Mouse (Mus musculus): ENCODE measurements around the gene Ndufb10. TPM values are rescaled to one million over a fixed set of nuclear protein-coding genes. Genes with fewer than 3 reads are reported as not detected.
A peak's percentile ranks its signal among the peaks of the same experiment; 100 is the strongest.

Gene Ndufb10
- total RNA-seq, 2 experiments from 2014 or later = 367 to 608 TPM

DNA sequence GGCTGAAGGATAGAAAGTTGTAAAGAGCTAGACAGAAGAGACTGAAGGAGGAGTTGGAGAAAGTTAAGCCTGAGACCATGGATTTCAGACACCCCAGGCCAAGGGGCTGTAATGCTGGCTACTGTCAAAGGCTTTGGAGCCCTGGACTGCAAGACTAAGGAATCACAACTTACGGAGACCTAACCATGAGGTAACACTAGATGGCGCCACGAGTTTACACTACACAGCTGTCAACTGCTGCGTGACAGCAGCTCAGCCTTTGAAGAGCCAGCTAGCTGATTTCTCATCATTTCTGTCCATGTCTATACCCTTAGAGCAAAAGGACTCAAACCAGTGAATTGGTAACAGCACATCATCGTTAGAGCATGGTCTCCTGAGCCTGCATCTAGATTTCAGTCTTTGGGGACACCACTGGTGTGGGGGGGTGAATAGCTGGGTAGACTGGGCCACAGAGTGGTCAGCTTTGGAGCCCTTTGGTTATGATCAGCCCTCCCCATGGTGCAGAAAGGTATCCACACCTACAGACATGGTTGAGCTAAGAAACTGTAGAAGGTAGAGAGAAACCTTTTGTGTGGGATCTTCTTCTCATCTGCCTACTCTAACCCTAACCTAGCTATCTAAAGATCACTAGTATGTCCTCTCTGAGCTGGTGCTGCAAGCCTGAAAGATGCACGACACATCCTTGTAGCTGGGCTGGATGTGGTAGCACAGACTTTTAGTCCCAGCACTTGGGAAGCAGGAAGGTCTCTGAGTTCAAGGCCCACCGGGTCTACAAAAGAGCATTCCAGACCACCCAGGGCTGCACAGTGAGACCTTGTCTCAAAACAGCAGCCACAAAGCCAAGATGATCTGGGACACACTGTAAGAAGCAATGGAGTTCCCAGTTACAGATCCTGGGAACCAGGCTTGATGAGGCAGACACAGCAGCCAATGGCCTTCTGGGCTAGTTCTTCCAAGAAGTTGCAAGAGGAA lies 21.5 kb upstream of the Ndufb10 start:
- intact Hi-C loops (cut with DNase I) = loop anchor here (2.0 to 10.0 kb wide), 3 partner anchors 73 to 136 kb away; partner anchors contain the start of gene Hagh

DNA sequence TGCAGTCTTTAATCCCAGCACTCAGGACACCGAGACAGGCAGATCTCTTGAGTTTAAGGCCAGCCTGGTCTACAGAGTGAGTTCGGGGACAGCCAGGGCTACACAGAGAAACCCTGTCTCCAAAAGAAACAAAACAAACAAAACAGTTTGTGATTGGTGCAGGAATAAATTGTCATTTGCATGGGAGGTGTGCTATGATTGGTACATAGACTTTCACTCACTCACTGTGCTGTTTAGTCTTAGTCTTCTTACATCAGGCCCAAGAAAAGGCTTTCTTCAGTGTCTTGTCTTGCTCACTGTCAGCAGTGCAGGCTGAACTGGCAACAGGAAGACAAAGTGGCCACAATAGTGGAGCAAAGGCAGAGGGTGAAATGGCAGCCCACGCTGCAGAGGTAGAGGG lies 20.1 kb upstream of the Ndufb10 start:
- H3K4me3 ChIP-seq = no peak overlapping the region
- DNase-seq = no peak
- no peak overlapping the region for H3K27ac ChIP-seq
- TF ChIP-seq CTCF (IDR thresholded peaks at IDR 0.05) = no peak
- intact Hi-C loops (cut with DNase I) = loop anchor here (2.0 to 10.0 kb wide), 2 partner anchors 74 to 100 kb away; partner anchors contain the start of gene Hagh

More for the DNA sequence above, 21.5 kb upstream of the Ndufb10 start:
- no peak overlapping the region for H3K4me3 ChIP-seq
- peak; percentile 84 for DNase-seq
- no peak overlapping the region for H3K27ac ChIP-seq
- peak; percentile 94 for TF ChIP-seq CTCF (IDR thresholded peaks at IDR 0.05)

DNA sequence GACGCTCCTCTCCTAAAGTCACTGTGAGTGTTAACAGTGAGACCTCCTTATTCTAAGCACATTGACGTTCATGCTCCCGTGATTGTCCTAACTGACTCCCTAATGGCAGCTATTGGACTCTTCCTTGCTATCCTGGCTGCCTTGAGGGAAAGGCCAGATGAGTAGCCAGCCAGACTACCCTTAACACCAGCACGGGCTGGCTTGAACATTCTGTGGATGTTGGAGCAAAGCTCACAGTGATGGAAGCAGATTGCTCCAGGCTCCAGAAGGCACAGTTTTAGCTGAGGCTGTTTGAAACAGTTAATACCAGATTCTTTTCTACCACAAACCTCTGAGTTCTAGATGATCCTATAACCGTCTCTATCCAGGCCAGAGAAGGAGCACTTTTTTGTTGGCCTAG lies 19.6 kb upstream of the Ndufb10 start:
- no peak for TF ChIP-seq CTCF (IDR thresholded peaks at IDR 0.05)
- H3K4me3 ChIP-seq = no peak overlapping the region
- H3K27ac ChIP-seq = no peak overlapping the region
- intact Hi-C loops (cut with DNase I) = loop anchor here (2.0 to 10.0 kb wide), 2 partner anchors 75 to 101 kb away; partner anchors contain the start of gene Hagh
- DNase-seq = no peak

DNA sequence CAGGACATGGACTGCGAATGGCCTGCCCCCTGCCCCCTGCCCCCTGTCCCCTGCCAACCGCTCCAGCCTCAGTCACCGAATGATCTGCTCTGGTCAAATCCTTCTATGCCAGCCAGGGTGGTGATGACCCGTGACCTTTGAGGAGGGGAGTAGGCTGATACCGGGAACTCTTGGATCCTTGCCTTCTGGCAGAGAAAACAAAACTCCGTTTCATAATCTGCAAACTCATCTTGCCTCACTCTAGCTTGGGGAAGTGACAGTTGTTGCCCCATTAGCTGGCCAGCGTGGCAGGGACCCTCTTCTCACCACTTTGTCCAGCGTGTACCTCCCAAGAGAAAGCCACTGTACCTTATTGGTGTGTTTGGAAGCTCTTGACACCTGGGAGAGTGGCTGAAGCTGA lies 18.0 kb upstream of the Ndufb10 start:
- TF ChIP-seq CTCF (IDR thresholded peaks at IDR 0.05) = no peak
- peak overlapping the region; percentile 50 for H3K27ac ChIP-seq
- no peak overlapping the region for H3K4me3 ChIP-seq
- intact Hi-C loops (cut with DNase I) = loop anchor here (10.0 kb wide), 1 partner anchor 102 kb away; the partner anchor contains the start of gene Hagh
- DNase-seq = peak; percentile 43

DNA sequence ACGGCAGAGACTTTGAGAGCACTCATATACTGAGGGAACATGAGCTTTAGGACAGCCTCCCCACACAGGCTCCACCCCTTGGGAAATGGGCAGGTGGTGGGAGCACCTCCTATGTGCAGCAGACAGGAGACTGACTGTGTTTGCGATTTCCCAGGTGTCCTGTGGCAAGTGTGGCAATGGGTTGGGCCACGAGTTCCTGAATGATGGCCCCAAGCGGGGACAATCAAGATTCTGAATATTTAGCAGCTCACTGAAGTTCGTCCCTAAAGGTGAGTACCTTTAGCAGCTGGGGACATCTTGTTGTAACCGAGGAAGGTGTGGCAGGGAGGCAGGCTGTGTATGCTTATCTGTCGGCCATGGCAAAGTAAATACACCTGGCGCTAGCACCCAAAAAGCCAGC lies 15.6 kb upstream of the Ndufb10 start:
- intact Hi-C loops (cut with DNase I) = loop anchor here (10.0 kb wide), 1 partner anchor 105 kb away; the partner anchor contains the start of gene Hagh

DNA sequence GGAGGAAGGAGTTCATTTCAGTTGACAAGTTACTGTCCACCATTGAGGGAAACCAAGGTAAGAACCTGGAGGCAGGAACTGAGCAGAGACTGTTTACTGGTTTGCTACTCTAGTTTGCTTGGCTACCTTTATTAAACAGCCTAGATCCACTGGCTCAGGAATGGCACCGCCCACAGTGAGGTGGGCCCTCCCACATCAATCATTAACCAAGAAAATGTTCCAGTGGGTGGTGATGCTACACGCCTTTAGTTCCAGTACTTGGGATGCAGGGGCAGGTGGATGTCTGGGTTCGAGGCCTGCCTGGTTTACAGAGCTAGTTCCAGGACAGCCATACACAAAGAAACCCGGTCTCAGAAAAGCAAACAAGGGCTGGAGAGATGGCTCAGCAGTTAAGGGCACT lies 14.0 kb upstream of the Ndufb10 start:
- Histone ChIP-seq H3K27ac (peak overlapping the region; percentile 98), H3K4me3 (peak overlapping the region; percentile 89)
- TF ChIP-seq CTCF (IDR thresholded peaks at IDR 0.05) = no peak
- intact Hi-C loops (cut with DNase I) = no loop called here
- DNase-seq = no peak

More for the DNA sequence above, 15.6 kb upstream of the Ndufb10 start:
- Histone ChIP-seq H3K4me3 (no peak overlapping the region), H3K27ac (no peak overlapping the region)
- TF ChIP-seq CTCF (IDR thresholded peaks at IDR 0.05) = no peak
- DNase-seq = no peak

DNA sequence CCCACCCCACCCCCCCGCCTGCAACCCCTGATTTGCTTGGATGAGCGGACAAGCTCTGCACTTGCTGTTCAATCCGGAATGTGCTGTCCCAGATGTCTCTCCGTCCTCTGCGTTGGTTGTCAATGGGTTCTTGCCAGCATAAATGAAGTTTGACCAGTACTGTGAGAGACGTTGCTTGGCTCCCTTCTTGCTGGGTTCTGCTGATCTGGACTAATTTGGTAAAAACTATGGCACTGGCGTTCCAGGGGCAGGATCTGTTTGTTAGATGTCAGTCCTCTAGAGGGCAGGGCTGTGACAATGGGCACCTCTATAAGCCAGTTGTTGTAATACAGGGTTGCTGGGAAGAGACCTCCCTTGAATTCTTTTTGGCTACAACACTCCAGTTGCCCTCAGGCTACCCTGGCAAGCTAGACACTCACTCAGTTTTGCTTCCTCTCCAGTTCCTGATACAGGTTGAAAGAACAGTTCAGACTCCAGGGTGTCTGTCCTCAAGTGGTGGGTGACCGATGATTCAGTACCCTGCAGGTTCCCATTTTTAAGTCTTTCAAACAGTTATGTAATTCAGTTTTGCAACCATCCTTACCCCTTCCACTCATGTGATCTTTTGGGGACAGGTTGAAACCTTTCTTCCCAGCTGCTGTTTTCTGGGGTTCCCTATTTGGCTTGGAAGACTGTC lies 13.0 kb upstream of the Ndufb10 start:
- intact Hi-C loops (cut with DNase I) = no loop called here
- peak overlapping the region; percentile 98 for H3K27ac ChIP-seq
- no peak for TF ChIP-seq CTCF (IDR thresholded peaks at IDR 0.05)
- H3K4me3 ChIP-seq = peak overlapping the region; percentile 89
- no peak for DNase-seq

DNA sequence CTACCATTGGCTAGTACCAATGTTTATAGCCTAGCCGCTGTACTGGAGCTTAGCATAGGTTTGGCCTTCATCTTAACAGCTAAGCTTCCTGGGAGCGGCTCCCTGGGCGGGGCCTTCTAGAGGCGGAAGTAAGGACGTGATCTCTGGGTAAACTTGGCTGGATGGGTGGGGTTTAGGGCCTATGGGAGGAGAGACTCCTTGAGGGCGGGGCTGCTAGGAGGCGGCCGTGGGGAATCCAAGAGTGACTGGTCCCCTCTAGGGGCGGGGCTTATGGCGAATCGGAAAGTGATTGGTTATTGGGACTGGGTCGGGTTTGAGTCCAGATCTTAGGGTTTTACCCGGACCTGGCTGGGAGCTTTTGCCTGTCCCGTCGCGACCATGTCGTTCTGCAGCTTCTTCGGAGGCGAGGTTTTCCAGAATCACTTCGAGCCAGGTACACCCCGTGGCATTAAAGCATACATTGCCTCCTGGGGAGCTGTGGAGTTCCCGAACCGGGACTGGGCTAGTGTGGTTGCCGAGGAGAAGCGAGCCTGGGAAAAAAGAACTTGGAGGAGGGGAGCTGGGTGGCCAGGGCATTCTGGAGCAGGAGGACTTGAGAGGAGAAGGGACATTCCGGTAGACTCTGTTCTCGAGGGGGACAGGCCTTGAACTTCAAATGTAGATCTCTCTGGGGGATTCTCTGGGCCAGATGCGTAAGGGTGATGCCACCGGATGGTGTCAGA lies 12.2 kb upstream of the Ndufb10 start, which contains the start of gene Msrb1:
Gene Msrb1, plus strand, starts transcription at position 313 of the 722 bp plus-strand sequence.
- intact Hi-C loops (cut with DNase I) = no loop called here
- Histone ChIP-seq H3K27ac (peak within 1 kb of the TSS; percentile 98), H3K4me3 (peak within 1 kb of the TSS; percentile 89)
- TF ChIP-seq CTCF (IDR thresholded peaks at IDR 0.05) = no peak
- peak; percentile 98 for DNase-seq

DNA sequence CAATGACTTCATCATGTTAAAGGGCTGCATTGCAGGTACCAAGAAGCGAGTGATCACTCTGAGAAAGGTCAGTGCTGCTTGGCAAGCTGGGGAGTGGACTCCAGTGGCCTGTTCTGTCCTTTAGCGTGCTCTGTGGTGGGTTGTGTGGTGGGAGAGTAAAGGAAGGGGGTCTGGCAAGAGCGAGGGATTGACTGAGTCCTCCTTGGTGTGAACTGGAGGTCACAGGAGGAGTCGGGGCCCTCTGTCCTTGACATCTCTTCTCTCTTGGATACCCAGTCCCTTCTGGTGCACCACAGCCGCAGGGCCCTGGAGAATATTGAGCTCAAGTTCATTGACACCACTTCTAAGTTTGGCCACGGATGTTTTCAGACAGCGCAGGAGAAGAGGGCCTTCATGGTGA lies 11.2 kb upstream of the Ndufb10 start:
- DNase-seq = no peak
- no peak for TF ChIP-seq CTCF (IDR thresholded peaks at IDR 0.05)
- Histone ChIP-seq H3K27ac (peak overlapping the region; percentile 98), H3K4me3 (peak overlapping the region; percentile 89)
- intact Hi-C loops (cut with DNase I) = no loop called here

DNA sequence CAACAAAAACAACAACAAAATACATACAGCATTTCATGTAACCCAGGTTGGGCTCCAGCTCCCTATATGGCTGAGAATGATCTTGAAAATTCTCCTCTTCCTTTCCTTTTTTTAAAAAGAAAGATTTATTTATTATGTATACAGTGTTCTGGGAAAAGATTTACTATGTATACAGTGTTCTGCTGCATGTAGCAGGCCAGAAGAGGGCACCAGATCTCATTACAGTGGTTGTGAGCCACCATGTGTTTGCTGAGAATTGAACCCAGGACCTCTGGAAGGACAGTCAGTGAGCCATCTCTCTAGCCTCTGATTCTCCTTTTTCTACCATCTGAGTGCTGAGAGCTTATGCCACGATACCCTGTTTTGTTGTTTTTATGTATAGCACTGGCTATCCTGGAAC lies 10.2 kb upstream of the Ndufb10 start:
- peak overlapping the region; percentile 98 for H3K27ac ChIP-seq
- DNase-seq = no peak
- TF ChIP-seq CTCF (IDR thresholded peaks at IDR 0.05) = peak; percentile 24
- peak overlapping the region; percentile 39; the same call in 1 of the 2 replicates for H3K4me3 ChIP-seq
- intact Hi-C loops (cut with DNase I) = no loop called here

DNA sequence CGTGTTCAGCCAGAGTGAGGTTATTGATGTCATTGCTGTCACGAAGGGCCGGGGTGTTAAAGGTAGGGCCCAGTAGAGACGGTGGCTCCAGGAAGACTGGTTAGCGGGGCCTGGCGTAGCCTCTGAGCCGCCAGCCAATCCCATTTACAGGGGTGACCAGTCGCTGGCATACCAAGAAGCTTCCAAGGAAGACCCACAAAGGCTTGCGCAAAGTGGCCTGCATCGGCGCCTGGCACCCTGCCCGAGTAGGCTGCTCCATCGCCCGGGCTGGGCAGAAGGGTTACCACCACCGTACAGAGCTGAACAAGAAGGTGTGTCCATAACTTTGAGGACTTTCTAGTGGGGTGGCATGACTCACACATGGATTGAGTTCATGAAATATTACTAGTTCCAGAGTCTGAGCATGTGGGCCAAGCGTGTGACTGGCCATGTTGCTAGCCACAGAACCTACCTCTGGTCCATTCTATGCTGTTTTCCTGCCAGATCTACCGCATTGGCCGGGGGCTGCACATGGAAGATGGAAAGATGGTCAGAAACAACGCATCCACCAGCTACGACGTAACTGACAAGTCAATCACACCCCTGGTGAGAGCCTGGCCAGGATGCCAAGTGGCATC lies 9.3 kb upstream of the Ndufb10 start:
- Histone ChIP-seq H3K27ac (peak overlapping the region; percentile 98), H3K4me3 (peak overlapping the region; percentile 39)
- intact Hi-C loops (cut with DNase I) = no loop called here
- DNase-seq = peak; percentile 64
- TF ChIP-seq CTCF (IDR thresholded peaks at IDR 0.05) = no peak
